Mouse (Mus musculus) urinary bladder, adult 2 months (tissue): ENCODE measurements around the gene Aldh1a7. TPM values are rescaled to one million over a fixed set of nuclear protein-coding genes. Genes with fewer than 3 reads are reported as not detected.

Source experiments
- polyA plus RNA-seq: library from polyadenylated mRNA; depleted of rRNA; stranded (reverse); fragments of >200 nt; gene quantifications from 2 replicates; pipeline ENCODE4 v1.2.3, GENCODE M21; 2012; rRNA removed

Gene Aldh1a7
- polyA plus RNA-seq, 1 experiment = 60.6 TPM

Other genes with a start within 250 kb of the Aldh1a7 start
- 51.9 and 56.5 TPM in 2 replicates for gene Aldh1a1, start 234.8 kb downstream of the Aldh1a7 start, polyA plus RNA-seq
- gene Tmc1, start 226.6 kb upstream of the Aldh1a7 start, polyA plus RNA-seq = 0.21 and 0.25 TPM in 2 replicates